Mouse (Mus musculus): ENCODE measurements at regions not wholly inside any gene's neighbourhood (a gene's known extent, or its start where the extent isn't known, plus 50 kb on each side); places are given as distances from the start of the nearest gene placed in this dataset.

GRCm38 (mm10) chr5:101288358-101288757 lies 376.4 kb downstream of the Nkx6-1 start:
- Histone ChIP-seq H3K36me3 (ENCODE audit: control insufficient read depth, insufficient read depth, low read length) (no peaks in the 10 kb centered on the region), H3K9ac (ENCODE audit: low read length) (no peak overlapping the region), H3K4me1 (replicated peaks; ENCODE audit: control insufficient read depth, insufficient read depth, low read length) (no peaks in the 10 kb centered on the region), H3K27ac (ENCODE audit: low read length) (no peak overlapping the region), H3K9me3 (ENCODE audit: control insufficient read depth, low read length) (no peaks in the 10 kb centered on the region), H3K27me3 (ENCODE audit: control insufficient read depth, insufficient read depth, low read depth, low read length) (no peaks in the 10 kb centered on the region), H3K4me3 (ENCODE audit: low read length) (no peak overlapping the region), H3K4me2 (ENCODE audit: low read depth, low read length) (no peak overlapping the region)
- WGBS, result 50% methylated on average over 6 of the region's 6 CpGs
- no peak for ATAC-seq (ENCODE audit: low read depth)

DNA sequence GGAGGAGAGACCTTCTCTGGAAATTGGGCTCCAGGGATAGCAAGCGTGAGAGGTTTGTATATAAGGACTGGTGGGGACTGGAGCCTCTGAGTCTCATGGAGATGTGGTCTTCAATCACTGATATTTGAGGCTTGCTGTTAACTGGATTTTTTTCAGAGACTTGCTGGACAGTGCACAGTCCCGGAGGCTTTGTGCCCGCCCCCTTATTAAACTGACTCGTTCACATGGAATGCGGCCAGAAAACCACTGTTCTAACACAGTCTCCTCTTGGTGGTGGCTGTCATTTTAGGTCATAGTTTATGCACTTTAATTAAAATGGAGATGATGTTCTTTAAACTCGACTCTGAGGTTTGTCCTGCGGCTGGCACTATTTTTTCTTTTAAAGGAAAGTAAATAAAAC lies 378.9 kb downstream of the Nkx6-1 start:
- Histone ChIP-seq H3K36me3 (ENCODE audit: control insufficient read depth, insufficient read depth, low read length) (no peaks in the 10 kb centered on the region), H3K27me3 (ENCODE audit: control insufficient read depth, insufficient read depth, low read depth, low read length) (no peaks in the 10 kb centered on the region), H3K4me1 (replicated peaks; ENCODE audit: control insufficient read depth, insufficient read depth, low read length) (no peaks in the 10 kb centered on the region), H3K4me2 (ENCODE audit: low read depth, low read length) (no peak overlapping the region), H3K4me3 (ENCODE audit: low read length) (no peak overlapping the region), H3K27ac (ENCODE audit: low read length) (no peak overlapping the region), H3K9me3 (ENCODE audit: control insufficient read depth, low read length) (no peaks in the 10 kb centered on the region), H3K9ac (ENCODE audit: low read length) (no peak overlapping the region)
- ATAC-seq (ENCODE audit: low read depth), result no peak
- 24% methylated on average over 7 of the region's 7 CpGs for WGBS

DNA sequence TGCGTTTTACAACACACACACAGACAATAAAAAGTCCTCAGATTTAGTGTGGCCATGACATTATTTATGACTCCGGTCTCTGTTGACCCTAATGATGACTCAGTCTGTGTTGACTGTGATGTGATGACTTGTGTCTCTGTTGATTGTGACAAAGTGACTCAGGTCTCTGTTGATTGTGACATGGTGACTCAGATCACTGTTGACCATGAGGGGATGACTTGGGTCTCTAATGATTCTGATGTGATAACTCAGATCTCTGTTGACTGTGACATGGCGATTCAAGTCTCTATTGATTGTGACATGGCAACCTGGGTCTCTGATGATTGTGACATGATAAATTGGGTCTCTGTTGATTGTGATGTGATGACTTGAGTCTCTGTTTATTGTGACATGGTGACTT lies 405.0 kb downstream of the Gpat3 start:
- ATAC-seq (ENCODE audit: low read depth), result no peak
- Histone ChIP-seq H3K27me3 (ENCODE audit: control insufficient read depth, insufficient read depth, low read depth, low read length) (no peaks in the 10 kb centered on the region), H3K4me2 (ENCODE audit: low read depth, low read length) (no peak overlapping the region), H3K4me3 (ENCODE audit: low read length) (no peak overlapping the region), H3K9ac (ENCODE audit: low read length) (no peak overlapping the region), H3K36me3 (ENCODE audit: control insufficient read depth, insufficient read depth, low read length) (no peaks in the 10 kb centered on the region), H3K27ac (ENCODE audit: low read length) (no peak overlapping the region), H3K9me3 (ENCODE audit: control insufficient read depth, low read length) (no peaks in the 10 kb centered on the region), H3K4me1 (replicated peaks; ENCODE audit: control insufficient read depth, insufficient read depth, low read length) (no peaks in the 10 kb centered on the region)
- 85% methylated on average over 3 of the region's 3 CpGs for WGBS

- no peaks in the 10 kb centered on the region for H3K4me1 ChIP-seq (replicated peaks; ENCODE audit: control insufficient read depth, insufficient read depth, low read length)
- H3K36me3 ChIP-seq (ENCODE audit: control insufficient read depth, insufficient read depth, low read length), result no peaks in the 10 kb centered on the region
- no peaks in the 10 kb centered on the region; the same call in 1 of the 2 replicates for H3K27me3 ChIP-seq (ENCODE audit: control insufficient read depth, insufficient read depth, low read depth, low read length)
- H3K4me3 ChIP-seq (ENCODE audit: low read length), result no peak overlapping the region
- H3K9ac ChIP-seq (ENCODE audit: low read length), result no peak overlapping the region
- no peak overlapping the region for H3K27ac ChIP-seq (ENCODE audit: low read length)
- no peak for ATAC-seq (ENCODE audit: low read depth)
- WGBS, result 68% methylated on average over 2 of the region's 2 CpGs
- H3K4me2 ChIP-seq (ENCODE audit: low read depth, low read length), result no peak overlapping the region
- no peaks in the 10 kb centered on the region for H3K9me3 ChIP-seq (ENCODE audit: control insufficient read depth, low read length)
These were observed 397.1 kb downstream of the Gpat3 start for GRCm38 (mm10) chr5:101242651-101243050.

GRCm38 (mm10) chr5:101239298-101240118 lies 394.0 kb downstream of the Gpat3 start:
- ATAC-seq (ENCODE audit: low read depth), result no peak
- Histone ChIP-seq H3K4me1 (replicated peaks; ENCODE audit: control insufficient read depth, insufficient read depth, low read length) (no peaks in the 10 kb centered on the region), H3K27ac (ENCODE audit: low read length) (no peak overlapping the region), H3K27me3 (ENCODE audit: control insufficient read depth, insufficient read depth, low read depth, low read length) (no peaks in the 10 kb centered on the region; the same call in 1 of the 2 replicates), H3K4me3 (ENCODE audit: low read length) (peak overlapping the region; percentile 46), H3K9ac (ENCODE audit: low read length) (peak overlapping the region; percentile 52), H3K36me3 (ENCODE audit: control insufficient read depth, insufficient read depth, low read length) (no peaks in the 10 kb centered on the region), H3K4me2 (ENCODE audit: low read depth, low read length) (peak overlapping the region; percentile 49), H3K9me3 (ENCODE audit: control insufficient read depth, low read length) (no peaks in the 10 kb centered on the region)
- WGBS, result 30% methylated on average over 16 of the region's 16 CpGs

DNA sequence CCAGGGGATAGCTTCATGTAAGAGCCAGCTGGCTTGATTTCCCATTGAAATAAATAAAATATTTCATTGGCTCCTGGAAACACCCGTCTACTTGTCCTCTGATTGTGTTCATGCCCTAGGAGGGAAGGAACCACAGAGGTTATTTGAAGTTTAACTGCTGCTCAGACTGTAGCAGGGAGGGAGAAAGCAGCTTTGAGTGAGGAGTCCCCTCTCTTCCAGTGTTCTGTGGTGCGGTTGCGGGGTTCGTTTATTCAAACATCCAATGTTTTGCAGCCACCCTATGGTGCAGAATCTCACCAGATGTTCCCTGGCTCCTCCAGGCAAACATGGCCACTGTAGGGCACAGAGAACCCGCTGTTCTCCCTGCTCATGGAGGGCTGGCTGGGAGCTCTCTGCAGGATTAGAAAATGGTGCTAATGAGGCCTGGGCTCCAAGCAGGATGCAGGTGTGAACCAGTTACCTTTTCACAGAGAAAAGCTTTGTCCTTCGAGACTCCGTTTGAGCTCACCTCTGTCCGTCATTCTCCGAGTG lies 390.7 kb downstream of the Gpat3 start:
- Histone ChIP-seq H3K4me3 (ENCODE audit: low read length) (no peak overlapping the region), H3K4me1 (replicated peaks; ENCODE audit: control insufficient read depth, insufficient read depth, low read length) (no peaks in the 10 kb centered on the region), H3K9me3 (ENCODE audit: control insufficient read depth, low read length) (no peaks in the 10 kb centered on the region), H3K4me2 (ENCODE audit: low read depth, low read length) (no peak overlapping the region), H3K36me3 (ENCODE audit: control insufficient read depth, insufficient read depth, low read length) (no peaks in the 10 kb centered on the region), H3K27ac (ENCODE audit: low read length) (no peak overlapping the region), H3K9ac (ENCODE audit: low read length) (no peak overlapping the region), H3K27me3 (ENCODE audit: control insufficient read depth, insufficient read depth, low read depth, low read length) (no peaks in the 10 kb centered on the region)
- no peak for ATAC-seq (ENCODE audit: low read depth)
- 65% methylated on average over 9 of the region's 9 CpGs for WGBS

GRCm38 (mm10) chr5:101222390-101222789 lies 376.9 kb downstream of the Gpat3 start:
- no peak for ATAC-seq (ENCODE audit: low read depth)
- Histone ChIP-seq H3K4me3 (ENCODE audit: low read length) (no peak overlapping the region), H3K9me3 (ENCODE audit: control insufficient read depth, low read length) (no peaks in the 10 kb centered on the region), H3K27ac (ENCODE audit: low read length) (no peak overlapping the region), H3K36me3 (ENCODE audit: control insufficient read depth, insufficient read depth, low read length) (no peaks in the 10 kb centered on the region), H3K4me2 (ENCODE audit: low read depth, low read length) (no peak overlapping the region), H3K27me3 (ENCODE audit: control insufficient read depth, insufficient read depth, low read depth, low read length) (no peaks in the 10 kb centered on the region), H3K9ac (ENCODE audit: low read length) (no peak overlapping the region), H3K4me1 (replicated peaks; ENCODE audit: control insufficient read depth, insufficient read depth, low read length) (no peaks in the 10 kb centered on the region)
- 47% methylated on average over 10 of the region's 10 CpGs for WGBS

DNA sequence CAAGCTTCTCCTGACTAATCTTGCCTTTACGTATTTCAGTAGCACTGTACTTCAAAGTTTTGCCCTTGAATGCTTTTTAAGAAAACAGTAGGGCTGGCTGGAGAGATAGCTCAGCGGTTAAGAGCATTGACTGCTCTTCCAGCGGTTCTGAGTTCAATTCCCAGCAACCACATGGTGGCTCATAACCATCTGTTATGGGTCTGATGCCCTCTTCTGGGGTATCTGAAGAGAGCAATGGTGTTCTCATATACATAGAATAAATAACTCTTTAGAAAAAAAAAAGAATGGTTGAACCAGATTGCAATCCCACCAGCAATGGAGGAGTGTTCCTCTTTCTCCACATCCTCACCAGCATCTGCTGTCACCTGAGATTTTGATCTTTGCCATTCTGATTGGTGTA lies 372.6 kb downstream of the Gpat3 start:
- Histone ChIP-seq H3K4me3 (ENCODE audit: low read length) (no peak overlapping the region), H3K9me3 (ENCODE audit: control insufficient read depth, low read length) (no peaks in the 10 kb centered on the region), H3K27me3 (ENCODE audit: control insufficient read depth, insufficient read depth, low read depth, low read length) (no peaks in the 10 kb centered on the region), H3K36me3 (ENCODE audit: control insufficient read depth, insufficient read depth, low read length) (no peaks in the 10 kb centered on the region), H3K4me1 (replicated peaks; ENCODE audit: control insufficient read depth, insufficient read depth, low read length) (no peaks in the 10 kb centered on the region), H3K9ac (ENCODE audit: low read length) (no peak overlapping the region), H3K4me2 (ENCODE audit: low read depth, low read length) (no peak overlapping the region), H3K27ac (ENCODE audit: low read length) (no peak overlapping the region)
- 88% methylated on average over 3 of the region's 3 CpGs for WGBS
- ATAC-seq (ENCODE audit: low read depth), result no peak

DNA sequence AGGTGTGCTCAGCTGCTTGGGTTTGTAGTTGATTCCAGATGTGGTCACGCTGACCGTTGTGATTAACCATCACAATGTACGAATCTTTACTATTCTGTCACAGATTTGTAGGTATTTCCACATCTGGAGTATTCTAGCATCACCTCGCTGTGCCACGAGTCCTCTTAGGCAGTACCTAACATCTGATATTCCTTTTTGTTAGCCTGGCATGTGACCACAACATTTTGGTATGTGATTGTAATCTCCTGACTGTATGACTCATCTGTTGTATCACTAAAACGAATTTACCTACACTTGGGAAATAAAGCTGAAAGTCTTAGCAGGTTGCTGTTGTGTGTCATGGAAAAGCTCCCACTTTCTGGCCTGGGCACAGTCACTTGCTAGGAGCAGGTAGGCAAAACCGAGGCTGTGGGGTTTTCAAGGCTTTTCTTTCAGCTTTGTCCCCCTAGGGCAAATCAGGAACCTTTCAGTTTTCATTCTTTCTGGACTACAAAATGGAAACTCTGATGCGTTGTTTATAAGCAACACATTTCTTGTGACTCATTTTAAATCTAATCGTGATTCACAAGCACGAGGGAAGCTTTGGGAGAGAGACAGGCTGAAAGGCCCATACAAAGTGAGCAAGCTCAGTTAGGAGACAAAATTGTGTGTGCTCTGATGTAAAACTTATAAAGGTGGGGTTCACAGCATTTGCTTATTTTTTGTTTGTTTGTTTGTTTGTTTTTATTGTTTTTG lies 371.5 kb downstream of the Gpat3 start:
- no peak overlapping the region for H3K4me2 ChIP-seq (ENCODE audit: low read depth, low read length)
- H3K9ac ChIP-seq (ENCODE audit: low read length), result no peak overlapping the region
- no peak for ATAC-seq (ENCODE audit: low read depth)
- no peak overlapping the region for H3K4me3 ChIP-seq (ENCODE audit: low read length)
- no peaks in the 10 kb centered on the region for H3K4me1 ChIP-seq (replicated peaks; ENCODE audit: control insufficient read depth, insufficient read depth, low read length)
- no peak overlapping the region for H3K27ac ChIP-seq (ENCODE audit: low read length)
- H3K36me3 ChIP-seq (ENCODE audit: control insufficient read depth, insufficient read depth, low read length), result no peaks in the 10 kb centered on the region
- H3K27me3 ChIP-seq (ENCODE audit: control insufficient read depth, insufficient read depth, low read depth, low read length), result no peaks in the 10 kb centered on the region
- WGBS, result 82% methylated on average over 10 of the region's 10 CpGs
- no peaks in the 10 kb centered on the region for H3K9me3 ChIP-seq (ENCODE audit: control insufficient read depth, low read length)
